Mouse (Mus musculus) embryonic facial prominence, embryonic 14.5 days (tissue): ENCODE data around the gene Scarf1. TPM values are rescaled to one million over a fixed set of nuclear protein-coding genes. Genes with fewer than 3 reads are reported as not detected.
A peak's percentile ranks its signal among the peaks of the same experiment; 100 is the strongest.

Experiments used
- ATAC-seq: fragments of 200-750 bp; cut with Nextera tagmentation; 2 replicates; pipeline ENCODE4 v1.8.0; 2017; ENCODE audit warnings: low read depth, moderate number of reproducible peaks, moderate TSS enrichment
- DNase-seq: peaks from one replicate; pipeline ENCODE4 v3.0.0-alpha.2; 2015; ENCODE audit warnings: low spot score
- H3K27ac ChIP-seq: fragments of 300-500 bp; sonication (generic); replicated peaks from 2 replicates; pipeline ENCODE4 v1.5.1; 2014; ENCODE audit warnings: low read depth, mild to moderate bottlenecking, low read length, moderate library complexity
- H3K27me3 ChIP-seq: fragments of 300-500 bp; sonication (generic); replicated peaks from 2 replicates; pipeline ENCODE4 v1.6.1; 2014; ENCODE audit warnings: low read length; ENCODE audit not compliant: control insufficient read depth, insufficient read depth
- H3K36me3 ChIP-seq: fragments of 300-500 bp; sonication (generic); 2 replicates; pipeline ENCODE4 v1.6.1; 2014; ENCODE audit warnings: low read length, mixed read lengths; ENCODE audit not compliant: control insufficient read depth, insufficient read depth
- H3K4me1 ChIP-seq: fragments of 300-500 bp; sonication (generic); 2 replicates; pipeline ENCODE4 v1.6.1; 2014; ENCODE audit warnings: antibody characterized with exemption, low read length; ENCODE audit not compliant: control insufficient read depth, insufficient read depth
- H3K4me2 ChIP-seq: fragments of 300-500 bp; sonication (generic); 2 replicates; pipeline ENCODE4 v1.6.1; 2014; ENCODE audit warnings: low read depth, mild to moderate bottlenecking, low read length, moderate library complexity, mixed read lengths
- H3K4me3 ChIP-seq: fragments of 300-500 bp; sonication (generic); 2 replicates; pipeline ENCODE4 v1.5.1; 2014; ENCODE audit warnings: low read depth, mild to moderate bottlenecking, low read length
- H3K9ac ChIP-seq: fragments of 300-500 bp; sonication (generic); 2 replicates; pipeline ENCODE4 v1.6.1; 2014; ENCODE audit warnings: low read depth, mild to moderate bottlenecking, low read length, moderate library complexity, mixed read lengths
- H3K9me3 ChIP-seq: fragments of 300-500 bp; sonication (generic); 2 replicates; pipeline ENCODE4 v1.6.1; 2016; ENCODE audit warnings: low read length; ENCODE audit not compliant: control insufficient read depth
- WGBS: fragments of 180-500 bp; shearing (Covaris S2); extraction: QIAGEN DNeasy Blood & Tissue Kit; methylation state at CpG from one replicate; pipeline ENCODE4 v1.1.7; 2014; 5-methylcytosine and 5-hydroxymethylcytosine counted together
- polyA plus RNA-seq: library from polyadenylated mRNA; unstranded; fragments of >200 nt; fragmentation: Nextera tagmentation; extraction: Ambion mirVana; gene quantifications from 2 replicates; pipeline ENCODE4 v1.2.1, GENCODE M21; 2014

Gene Scarf1
- polyA plus RNA-seq, 1 experiment from 2014 or later, result 6.9 TPM

- Histone ChIP-seq H3K9me3 (no peaks in the 10 kb centered on the region), H3K4me2 (no peak overlapping the region), H3K4me3 (no peak overlapping the region), H3K27ac (no peak overlapping the region), H3K4me1 (peaks cover 14% of the 10 kb centered on the region), H3K9ac (no peak overlapping the region), H3K36me3 (peaks cover 66% of the 10 kb centered on the region), H3K27me3 (no peaks in the 10 kb centered on the region)
- DNase-seq (no peak), ATAC-seq (no peak)
- 98% methylated on average over 4 of the region's 4 CpGs for WGBS
Observed at GRCm38 (mm10) chr11:75508162-75508561, 5.2 kb upstream of the Scarf1 start.

DNA sequence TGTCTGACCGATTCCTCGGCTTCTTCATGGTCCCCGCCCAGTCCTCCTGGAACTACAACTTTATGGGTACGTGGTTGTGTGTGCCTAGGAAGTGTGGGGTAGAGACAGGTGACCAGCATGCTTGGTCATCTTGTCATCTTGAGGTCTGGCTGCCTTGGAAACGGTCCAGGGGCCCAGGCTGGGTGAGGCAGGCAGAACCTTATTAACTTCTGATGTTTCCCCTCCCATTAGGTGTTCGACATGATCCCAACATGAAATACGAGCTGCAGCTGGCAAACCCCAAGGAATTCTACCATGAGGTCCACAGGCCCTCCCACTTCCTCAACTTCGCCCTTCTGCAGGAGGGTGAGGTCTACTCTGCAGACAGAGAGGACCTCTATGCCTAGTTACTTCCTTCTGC lies 4.4 kb upstream of the Scarf1 start:
- H3K27me3 ChIP-seq, result no peaks in the 10 kb centered on the region
- peaks cover 14% of the 10 kb centered on the region for H3K4me1 ChIP-seq
- H3K27ac ChIP-seq, result no peak overlapping the region
- H3K36me3 ChIP-seq, result peaks cover 58% of the 10 kb centered on the region
- WGBS, result 54% methylated on average over 8 of the region's 8 CpGs
- H3K9me3 ChIP-seq, result no peaks in the 10 kb centered on the region
- ATAC-seq (no peak), DNase-seq (no peak)
- no peak overlapping the region for H3K9ac ChIP-seq
- no peak overlapping the region for H3K4me2 ChIP-seq
- H3K4me3 ChIP-seq, result no peak overlapping the region

DNA sequence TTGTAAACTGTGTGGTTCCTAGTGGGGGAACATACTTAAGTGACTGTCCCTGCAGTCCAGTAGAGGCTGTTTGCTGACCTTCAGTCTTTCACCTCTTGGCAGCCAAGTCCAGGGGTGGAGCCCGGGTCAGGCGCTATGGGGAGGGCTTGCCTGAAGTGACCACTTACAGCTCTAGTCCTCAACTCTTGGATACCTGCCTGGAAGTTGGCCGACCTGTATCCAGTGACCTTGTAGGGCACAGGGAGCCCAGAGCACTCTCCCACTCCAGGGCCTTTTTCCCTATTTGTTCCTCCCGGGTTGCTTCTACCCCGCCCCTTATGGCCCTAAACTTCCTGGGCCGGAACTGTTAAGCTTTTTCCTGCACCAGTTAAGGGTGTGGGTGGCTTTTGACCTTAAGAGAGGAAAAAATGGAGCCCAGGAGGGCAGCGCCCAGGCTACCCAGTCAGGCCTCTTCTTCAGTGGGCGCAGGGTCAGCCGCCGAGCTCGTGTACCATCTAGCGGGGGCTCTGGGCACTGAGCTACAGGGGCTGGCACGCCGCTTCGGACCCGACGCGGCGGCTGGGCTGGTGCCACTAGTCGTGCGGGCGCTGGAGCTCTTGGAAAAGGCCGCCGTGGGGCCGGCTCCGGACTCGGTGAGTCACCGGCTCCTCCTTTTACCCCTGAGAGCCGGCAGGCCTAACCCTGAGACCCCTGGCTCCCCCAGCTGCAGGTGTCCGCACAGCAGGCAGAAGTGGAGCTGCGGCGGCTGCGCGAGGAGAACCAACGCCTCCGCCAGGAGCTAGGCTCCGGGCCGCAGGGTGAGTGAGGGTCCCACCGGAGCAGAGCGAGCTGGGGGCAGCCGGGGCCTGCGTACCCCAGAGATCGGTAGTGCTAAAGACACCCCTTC lies 3.4 kb upstream of the Scarf1 start, which contains the start of gene Rilp:
Gene Rilp (plus strand): TSS at position 354 of the 886 bp plus-strand sequence.
- no peaks in the 10 kb centered on the region for H3K9me3 ChIP-seq
- peak; percentile 74 for ATAC-seq
- WGBS, result 4% methylated on average over 40 of the region's 43 CpGs
- peak; percentile 48 for DNase-seq
- H3K27ac ChIP-seq, result peak within 1 kb of the TSS; percentile 42; the same call in 1 of the 2 replicates
- H3K9ac ChIP-seq, result peak within 1 kb of the TSS; percentile 65
- H3K27me3 ChIP-seq, result no peaks in the 10 kb centered on the region
- peak within 1 kb of the TSS; percentile 48 for H3K4me3 ChIP-seq
- peaks cover 47% of the 10 kb centered on the region for H3K36me3 ChIP-seq
- peaks cover 14% of the 10 kb centered on the region for H3K4me1 ChIP-seq
- H3K4me2 ChIP-seq, result peak within 1 kb of the TSS; percentile 97

- peak; percentile 89 for ATAC-seq
- H3K27ac ChIP-seq, result peak overlapping the region; percentile 42; the same call in 1 of the 2 replicates
- H3K9me3 ChIP-seq, result no peaks in the 10 kb centered on the region
- peak overlapping the region; percentile 48 for H3K4me3 ChIP-seq
- H3K4me1 ChIP-seq, result peaks cover 14% of the 10 kb centered on the region
- peak; percentile 92 for DNase-seq
- 6% methylated on average over 11 of the region's 24 CpGs for WGBS
- H3K27me3 ChIP-seq, result no peaks in the 10 kb centered on the region
- peaks cover 41% of the 10 kb centered on the region for H3K36me3 ChIP-seq
- H3K4me2 ChIP-seq, result peak overlapping the region; percentile 97
- peak overlapping the region; percentile 65 for H3K9ac ChIP-seq
Observed at GRCm38 (mm10) chr11:75510627-75510993, 2.7 kb upstream of the Scarf1 start.

GRCm38 (mm10) chr11:75511213-75511612 lies 2.1 kb upstream of the Scarf1 start:
- no peak overlapping the region for H3K9ac ChIP-seq
- ATAC-seq (no peak), DNase-seq (no peak)
- H3K27ac ChIP-seq, result no peak overlapping the region
- no peaks in the 10 kb centered on the region for H3K9me3 ChIP-seq
- 72% methylated on average over 6 of the region's 6 CpGs for WGBS
- peaks cover 14% of the 10 kb centered on the region for H3K4me1 ChIP-seq
- peaks cover 35% of the 10 kb centered on the region for H3K36me3 ChIP-seq
- no peak overlapping the region for H3K4me3 ChIP-seq
- no peak overlapping the region for H3K4me2 ChIP-seq
- no peaks in the 10 kb centered on the region for H3K27me3 ChIP-seq

DNA sequence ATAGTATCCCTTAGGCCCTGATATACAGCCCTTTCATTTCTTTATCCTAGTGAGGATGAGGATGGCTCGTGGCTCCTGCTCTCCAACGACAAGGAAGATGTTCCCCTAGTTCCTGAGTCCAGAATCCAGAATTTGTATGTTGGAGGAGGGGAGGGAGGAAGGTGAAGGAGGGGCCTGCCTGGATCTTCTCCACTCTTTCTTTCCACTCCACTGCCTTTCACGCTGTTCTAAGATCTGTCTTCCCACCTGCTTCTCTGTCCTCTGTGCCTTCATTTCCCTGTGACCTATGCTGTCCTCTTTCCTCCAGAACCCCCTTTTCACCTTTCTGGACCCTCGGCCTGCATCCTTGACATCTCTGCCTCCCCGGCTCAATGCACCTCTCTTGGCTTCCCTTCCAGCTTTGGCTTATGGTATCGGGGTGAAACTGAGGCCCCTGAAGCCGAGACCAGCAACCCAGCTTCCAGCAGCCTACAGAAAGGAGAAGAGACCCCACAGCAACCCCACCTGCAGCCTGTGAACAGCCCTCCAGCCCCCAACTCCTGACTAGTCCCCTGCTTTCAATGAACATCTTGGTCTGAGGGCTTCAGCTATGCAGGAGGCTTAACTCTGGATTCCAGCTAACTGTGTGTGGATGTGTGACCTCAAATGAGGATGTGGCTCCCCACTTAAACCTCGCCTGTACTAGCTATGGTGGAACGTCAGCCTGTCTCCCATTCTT lies 880 bp upstream of the Scarf1 start:
- no peak for DNase-seq
- Histone ChIP-seq H3K4me2 (no peak overlapping the region), H3K36me3 (peaks cover 24% of the 10 kb centered on the region), H3K27ac (no peak overlapping the region), H3K4me3 (no peak overlapping the region), H3K27me3 (no peaks in the 10 kb centered on the region), H3K9me3 (no peaks in the 10 kb centered on the region), H3K9ac (no peak overlapping the region), H3K4me1 (peaks cover 14% of the 10 kb centered on the region)
- 75% methylated on average over 9 of the region's 9 CpGs for WGBS
- no peak for ATAC-seq

DNA sequence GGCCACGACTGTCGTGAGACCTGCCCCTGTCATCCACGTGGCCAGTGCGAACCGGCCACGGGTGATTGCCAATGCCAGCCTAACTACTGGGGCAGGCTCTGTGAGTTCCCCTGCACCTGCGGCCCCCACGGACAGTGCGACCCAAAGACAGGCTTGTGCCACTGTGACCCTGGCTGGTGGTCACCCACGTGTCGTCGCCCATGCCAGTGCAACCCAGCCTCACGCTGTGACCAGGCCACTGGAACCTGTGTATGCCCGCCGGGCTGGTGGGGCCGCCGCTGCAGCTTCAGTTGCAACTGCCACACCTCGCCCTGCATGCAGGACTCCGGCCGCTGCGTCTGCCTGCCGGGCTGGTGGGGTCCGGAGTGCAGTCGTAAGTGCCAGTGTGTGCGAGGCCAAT lies 1.8 kb downstream of the Scarf1 start:
- ATAC-seq, result no peak
- no peak for DNase-seq
- Histone ChIP-seq H3K36me3 (no peaks in the 10 kb centered on the region), H3K9ac (no peak overlapping the region), H3K9me3 (no peaks in the 10 kb centered on the region), H3K27ac (no peak overlapping the region), H3K4me3 (no peak overlapping the region), H3K27me3 (no peaks in the 10 kb centered on the region), H3K4me2 (no peak overlapping the region), H3K4me1 (no peaks in the 10 kb centered on the region)
- WGBS, result 90% methylated on average over 25 of the region's 25 CpGs

- Histone ChIP-seq H3K4me2 (no peak overlapping the region), H3K27ac (no peak overlapping the region), H3K9me3 (no peaks in the 10 kb centered on the region), H3K4me3 (no peak overlapping the region), H3K36me3 (no peaks in the 10 kb centered on the region), H3K27me3 (no peaks in the 10 kb centered on the region), H3K9ac (no peak overlapping the region), H3K4me1 (no peaks in the 10 kb centered on the region)
- no peak for DNase-seq
- ATAC-seq, result no peak
- 76% methylated on average over 15 of the region's 15 CpGs for WGBS
Observed at GRCm38 (mm10) chr11:75519834-75520633, 6.7 kb downstream of the Scarf1 start.
